23 mouse cellular contexts compared by ENCODE assay signal in genomic region chr6:100865321-100865720, GRCm38 (mm10). TPM values are rescaled to one million over a fixed set of nuclear protein-coding genes. Genes with fewer than 3 reads are reported as not detected.
DNase-seq lines count a peak whose midpoint lies in the region; ATAC-seq lines count a peak whose summit lies in the region.
"Had no signal": no experiment of that assay in that cellular context is flagged by ENCODE, and none has a peak within 500 bp of the region (broad histone marks: within the 10 kb centered on the region; RNA-seq: fewer than 3 reads in every experiment).

No protein-coding gene starts in this region.

- 82% methylated on average over 6 of the region's 6 CpGs for WGBS in liver, embryonic 13.5 days (ENCODE audit: insufficient replicate concordance)
- 95% methylated on average over 6 of the region's 6 CpGs for WGBS in midbrain, embryonic 11.5 days
- 92% methylated on average over 6 of the region's 6 CpGs for WGBS in midbrain, embryonic 10.5 days

- ATAC-seq in liver, embryonic 13.5 days (ENCODE audit: low read depth), result 0 out of 2 replicates have a peak, but pooled peaks have one; percentile 20
- ATAC-seq in midbrain, embryonic 11.5 days (ENCODE audit: low FRiP score), result no peak
- ATAC-seq: forebrain, embryonic 14.5 days; forebrain, embryonic 16.5 days had no signal

- no peak overlapping the region for H3K9ac ChIP-seq in liver, embryonic 13.5 days
- H3K9ac ChIP-seq in midbrain, embryonic 11.5 days (ENCODE audit: low read length), result no peak overlapping the region
- H3K9ac ChIP-seq: embryonic facial prominence, embryonic 12.5 days; embryonic facial prominence, embryonic 15.5 days; forebrain, embryonic 12.5 days had no signal

- no peaks in the 10 kb centered on the region for H3K9me3 ChIP-seq in liver, embryonic 13.5 days (replicated peaks)
- no peaks in the 10 kb centered on the region for H3K9me3 ChIP-seq in midbrain, embryonic 11.5 days (ENCODE audit: control insufficient read depth, low read length)
- H3K9me3 ChIP-seq in midbrain, embryonic 10.5 days (replicated peaks), result no peaks in the 10 kb centered on the region
- H3K9me3 ChIP-seq: embryonic facial prominence, embryonic 12.5 days; embryonic facial prominence, embryonic 15.5 days; forebrain, embryonic 10.5 days; forebrain, embryonic 12.5 days had no signal

- peak; percentile 64 for DNase-seq in heart, adult 11 months
- no peak for DNase-seq in heart, adult 18-20 months
- DNase-seq in liver, embryonic 13.5 days, result no peak
- no peak for DNase-seq in liver
- DNase-seq in midbrain, embryonic 11.5 days (ENCODE audit: low spot score, missing footprints), result peak; percentile 68
- DNase-seq in midbrain, embryonic 10.5 days (ENCODE audit: low spot score), result no peak
- DNase-seq: adrenal gland, adult 2 months; adrenal gland, postnatal 10 days; adrenal gland, postnatal 25 days; cerebellum, adult 11 months; cerebellum, adult 18-20 months; cerebellum, adult 8-10 months; cerebellum, adult 9-11 months; cerebellum, postnatal 14 days; cerebellum, postnatal 36 days; embryo, embryonic 11 days had no signal

- no peaks in the 10 kb centered on the region for H3K27me3 ChIP-seq in liver, embryonic 13.5 days
- H3K27me3 ChIP-seq in midbrain, embryonic 11.5 days (ENCODE audit: control insufficient read depth, insufficient read depth, low read length), result no peaks in the 10 kb centered on the region
- H3K27me3 ChIP-seq in midbrain, embryonic 10.5 days (ENCODE audit: low read depth, poor library complexity, severe bottlenecking), result no peaks in the 10 kb centered on the region
- H3K27me3 ChIP-seq: embryonic facial prominence, embryonic 12.5 days; embryonic facial prominence, embryonic 15.5 days; forebrain, embryonic 12.5 days had no signal

- H3K4me2 ChIP-seq in liver, embryonic 13.5 days, result no peak overlapping the region
- H3K4me2 ChIP-seq in midbrain, embryonic 11.5 days, result no peak overlapping the region
- H3K4me2 ChIP-seq: embryonic facial prominence, embryonic 12.5 days; embryonic facial prominence, embryonic 15.5 days; forebrain, embryonic 12.5 days had no signal

- no peak overlapping the region for H3K27ac ChIP-seq in liver, embryonic 13.5 days
- H3K27ac ChIP-seq in midbrain, embryonic 11.5 days (ENCODE audit: low read depth, low read length), result no peak overlapping the region
- H3K27ac ChIP-seq in midbrain, embryonic 10.5 days (replicated peaks), result no peak overlapping the region
- H3K27ac ChIP-seq: embryonic facial prominence, embryonic 12.5 days; embryonic facial prominence, embryonic 15.5 days; forebrain, embryonic 10.5 days; forebrain, embryonic 12.5 days had no signal

- H3K4me1 ChIP-seq in liver, embryonic 13.5 days (replicated peaks), result no peaks in the 10 kb centered on the region
- no peaks in the 10 kb centered on the region for H3K4me1 ChIP-seq in midbrain, embryonic 11.5 days (ENCODE audit: control insufficient read depth, insufficient read depth, low read length)
- no peaks in the 10 kb centered on the region for H3K4me1 ChIP-seq in midbrain, embryonic 10.5 days
- H3K4me1 ChIP-seq: embryonic facial prominence, embryonic 12.5 days; embryonic facial prominence, embryonic 15.5 days; forebrain, embryonic 10.5 days; forebrain, embryonic 12.5 days had no signal

- peaks cover 45% of the 10 kb centered on the region for H3K36me3 ChIP-seq in liver, embryonic 13.5 days
- H3K36me3 ChIP-seq in midbrain, embryonic 11.5 days (ENCODE audit: control insufficient read depth, insufficient read depth, low read length), result 0 out of 2 replicates have a peak, but pooled peaks cover 5% of the 10 kb centered on the region
- H3K36me3 ChIP-seq in midbrain, embryonic 10.5 days, result peaks cover 71% of the 10 kb centered on the region

- H3K4me3 ChIP-seq in liver, embryonic 13.5 days (replicated peaks), result no peak overlapping the region
- H3K4me3 ChIP-seq in midbrain, embryonic 11.5 days (ENCODE audit: low read depth, low read length), result no peak overlapping the region
- no peak overlapping the region for H3K4me3 ChIP-seq in midbrain, embryonic 10.5 days
- H3K4me3 ChIP-seq: embryonic facial prominence, embryonic 12.5 days; embryonic facial prominence, embryonic 15.5 days; erythroblast, embryonic 14.5 days; forebrain, embryonic 10.5 days; forebrain, embryonic 12.5 days had no signal

RNA-seq across cellular contexts. Expression of gene Ppp4r2, which starts 31.9 kb away (rescaled TPM):
- total RNA-seq in heart, adult 18-20 months (2021), result 10 to 100 TPM; 47.2 to 52.9 TPM
- polyA plus RNA-seq in liver, embryonic 13.5 days (2015; fragmentation: Nextera tagmentation; extraction: Ambion mirVana), result 10.6 and 11.0 TPM in 2 replicates
- polyA plus RNA-seq in midbrain, embryonic 11.5 days (2014; fragmentation: Nextera tagmentation; extraction: Ambion mirVana), result 40.0 TPM in 2 replicates
- 22.7 and 23.0 TPM in 2 replicates for polyA plus RNA-seq in midbrain, embryonic 10.5 days (2016; fragmentation: Nextera tagmentation; extraction: Ambion mirVana)

Comparison
In these comparisons a context has a peak if more than half of its experiments do, and no peak if none do; other contexts are left out.
1. DNase-seq: peak in heart, adult 11 months (single experiment) and midbrain, embryonic 11.5 days (single experiment); none in heart, adult 18-20 months (0 of 2), liver, embryonic 13.5 days (single experiment), liver (single experiment) and midbrain, embryonic 10.5 days (single experiment).